Mouse (Mus musculus) heart, embryonic 11.5 days (tissue): Measurements from ENCODE around the gene Eefsec. TPM values are rescaled to one million over a fixed set of nuclear protein-coding genes. Genes with fewer than 3 reads are reported as not detected.

Source experiments
- ATAC-seq: fragments of 200-750 bp; cut with Nextera tagmentation; replicated peaks from 2 replicates; pipeline ENCODE4 v1.8.0; 2017; ENCODE audit warnings: moderate library complexity; ENCODE audit not compliant: insufficient number of reproducible peaks, low FRiP score, low TSS enrichment
- H3K27ac ChIP-seq: fragments of 300-500 bp; sonication (generic); 2 replicates; pipeline ENCODE4 v1.5.1; 2014; ENCODE audit warnings: mild to moderate bottlenecking, low read depth, low read length
- H3K27me3 ChIP-seq: fragments of 300-500 bp; sonication (generic); 2 replicates; pipeline ENCODE4 v1.6.1; 2014; ENCODE audit warnings: mild to moderate bottlenecking, low read length, mixed read lengths; ENCODE audit not compliant: control insufficient read depth, insufficient read depth
- H3K36me3 ChIP-seq: fragments of 300-500 bp; sonication (generic); 2 replicates; pipeline ENCODE4 v1.6.1; 2014; ENCODE audit warnings: mild to moderate bottlenecking, low read length, moderate library complexity, mixed read lengths; ENCODE audit not compliant: control insufficient read depth, insufficient read depth
- H3K4me1 ChIP-seq: fragments of 300-500 bp; sonication (generic); 2 replicates; pipeline ENCODE4 v1.6.1; 2014; ENCODE audit warnings: low read length; ENCODE audit not compliant: control insufficient read depth, insufficient read depth
- H3K4me2 ChIP-seq: fragments of 300-500 bp; sonication (generic); 2 replicates; pipeline ENCODE4 v1.6.1; 2014; ENCODE audit warnings: mild to moderate bottlenecking, moderate library complexity
- H3K4me3 ChIP-seq: fragments of 300-500 bp; sonication (generic); 2 replicates; pipeline ENCODE4 v1.5.1; 2014; ENCODE audit warnings: low read depth, low read length
- H3K9ac ChIP-seq: fragments of 300-500 bp; sonication (generic); 2 replicates; pipeline ENCODE4 v1.6.1; 2014; ENCODE audit warnings: mild to moderate bottlenecking, low read depth, low read length, moderate library complexity
- H3K9me3 ChIP-seq: fragments of 300-500 bp; sonication (generic); replicated peaks from 2 replicates; pipeline ENCODE4 v1.6.1; 2016; ENCODE audit warnings: low read length; ENCODE audit not compliant: control insufficient read depth
- WGBS: fragments of 180-500 bp; shearing (Covaris S2); extraction: QIAGEN DNeasy Blood & Tissue Kit; methylation state at CpG from one replicate; pipeline ENCODE4 v1.1.7; 2014; ENCODE audit not compliant: insufficient replicate concordance; 5-methylcytosine and 5-hydroxymethylcytosine counted together
- polyA plus RNA-seq: library from polyadenylated mRNA; unstranded; fragments of >200 nt; fragmentation: Nextera tagmentation; extraction: Ambion mirVana; gene quantifications from 2 replicates; pipeline ENCODE4 v1.2.1, GENCODE M21; 2014

Eefsec gene
- polyA plus RNA-seq, 1 experiment from 2014 or later, result 29.1 TPM

GRCm38 (mm10) chr6:88313937-88314336 lies 132.4 kb downstream of the Eefsec start:
- Histone ChIP-seq H3K4me1 (peaks cover 2% of the 10 kb centered on the region; the same call in 1 of the 2 replicates), H3K9ac (no peak overlapping the region), H3K36me3 (no peaks in the 10 kb centered on the region), H3K4me2 (no peak overlapping the region), H3K27ac (no peak overlapping the region), H3K4me3 (no peak overlapping the region), H3K27me3 (no peaks in the 10 kb centered on the region), H3K9me3 (no peaks in the 10 kb centered on the region)
- ATAC-seq, result no peak
- WGBS, result 77% methylated on average over 9 of the region's 9 CpGs

DNA sequence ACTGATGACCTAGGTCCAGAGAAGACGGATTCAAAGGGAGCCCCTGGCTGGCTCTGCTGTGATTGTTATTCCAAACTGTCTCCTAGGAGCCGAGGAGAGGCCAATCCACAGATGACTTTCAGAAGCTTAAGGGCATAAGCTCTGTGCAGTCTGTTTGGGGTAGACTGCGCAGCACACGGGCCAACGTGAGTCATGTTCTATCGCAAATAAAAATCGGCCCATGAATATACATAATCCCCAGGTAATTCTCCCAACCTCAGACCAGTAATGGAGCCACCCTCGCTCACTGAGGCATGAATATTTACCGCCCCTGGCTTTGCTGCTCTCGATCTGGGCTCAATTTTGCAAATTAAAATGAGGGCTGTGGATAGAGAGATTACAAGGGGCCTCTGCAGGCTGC lies 134.7 kb downstream of the Eefsec start:
- H3K27me3 ChIP-seq, result no peaks in the 10 kb centered on the region
- no peak overlapping the region for H3K4me2 ChIP-seq
- ATAC-seq, result no peak
- no peak overlapping the region for H3K27ac ChIP-seq
- no peak overlapping the region for H3K4me3 ChIP-seq
- H3K9me3 ChIP-seq, result no peaks in the 10 kb centered on the region
- no peaks in the 10 kb centered on the region for H3K4me1 ChIP-seq
- WGBS, result 82% methylated on average over 10 of the region's 10 CpGs
- no peaks in the 10 kb centered on the region for H3K36me3 ChIP-seq
- no peak overlapping the region for H3K9ac ChIP-seq

GRCm38 (mm10) chr6:88306100-88306746 lies 140.1 kb downstream of the Eefsec start:
- Histone ChIP-seq H3K36me3 (no peaks in the 10 kb centered on the region), H3K9ac (no peak overlapping the region), H3K9me3 (no peaks in the 10 kb centered on the region), H3K4me3 (no peak overlapping the region), H3K27me3 (no peaks in the 10 kb centered on the region), H3K4me1 (peaks cover 5% of the 10 kb centered on the region; the same call in 1 of the 2 replicates), H3K27ac (no peak overlapping the region), H3K4me2 (no peak overlapping the region)
- ATAC-seq, result no peak
- 79% methylated on average over 4 of the region's 4 CpGs for WGBS

DNA sequence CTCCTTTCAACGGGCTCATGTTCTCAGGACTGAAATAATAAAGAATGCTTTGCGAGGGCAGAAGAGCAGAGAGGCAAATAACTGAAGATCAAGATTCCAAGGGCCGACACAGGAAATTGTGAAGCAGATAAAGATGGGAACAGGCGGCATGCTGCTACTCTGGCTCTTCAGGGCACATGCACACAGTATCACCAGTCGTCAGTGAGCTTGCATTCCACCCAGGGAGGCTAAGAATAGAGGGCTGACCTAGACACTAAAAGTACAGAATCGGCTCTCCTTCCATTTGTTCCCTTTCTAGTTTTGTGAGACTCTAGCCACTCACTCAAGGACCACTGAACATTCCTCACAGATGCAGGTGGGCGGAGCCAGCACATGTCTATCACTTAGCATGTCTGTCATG lies 145.1 kb downstream of the Eefsec start:
- ATAC-seq, result no peak
- no peak overlapping the region for H3K4me3 ChIP-seq
- H3K36me3 ChIP-seq, result 0 out of 2 replicates have a peak, but pooled peaks cover 3% of the 10 kb centered on the region
- H3K4me1 ChIP-seq, result peaks cover 15% of the 10 kb centered on the region; the same call in 1 of the 2 replicates
- no peak overlapping the region for H3K4me2 ChIP-seq
- no peak overlapping the region for H3K27ac ChIP-seq
- no peaks in the 10 kb centered on the region for H3K27me3 ChIP-seq
- 25% methylated on average over 7 of the region's 7 CpGs for WGBS
- H3K9ac ChIP-seq, result no peak overlapping the region
- no peaks in the 10 kb centered on the region for H3K9me3 ChIP-seq

DNA sequence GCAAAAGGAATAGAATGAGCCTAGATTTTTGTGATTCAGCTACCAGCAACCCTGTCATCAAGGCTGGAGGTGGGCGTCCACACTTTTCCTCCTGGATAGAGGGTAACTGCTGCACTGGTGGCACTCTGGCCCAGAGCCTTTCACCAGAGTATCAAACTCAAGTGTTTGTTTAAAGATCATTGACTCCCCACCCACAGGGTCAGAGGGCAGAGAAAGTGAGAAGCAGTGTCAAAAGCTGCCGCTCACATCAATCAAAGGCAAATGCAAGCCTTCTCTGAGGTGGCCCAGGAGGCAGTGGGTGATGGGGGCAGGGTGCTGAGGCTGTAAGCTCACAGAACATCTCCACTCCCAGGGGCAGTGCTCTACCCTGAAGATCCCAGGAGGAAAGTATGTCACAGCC lies 146.8 kb downstream of the Eefsec start:
- Histone ChIP-seq H3K4me3 (no peak overlapping the region), H3K27ac (no peak overlapping the region), H3K9ac (no peak overlapping the region), H3K36me3 (0 out of 2 replicates have a peak, but pooled peaks cover 3% of the 10 kb centered on the region), H3K27me3 (no peaks in the 10 kb centered on the region), H3K4me1 (peaks cover 15% of the 10 kb centered on the region; the same call in 1 of the 2 replicates), H3K4me2 (no peak overlapping the region), H3K9me3 (no peaks in the 10 kb centered on the region)
- ATAC-seq, result no peak
- WGBS, result 56% methylated on average over 2 of the region's 2 CpGs

DNA sequence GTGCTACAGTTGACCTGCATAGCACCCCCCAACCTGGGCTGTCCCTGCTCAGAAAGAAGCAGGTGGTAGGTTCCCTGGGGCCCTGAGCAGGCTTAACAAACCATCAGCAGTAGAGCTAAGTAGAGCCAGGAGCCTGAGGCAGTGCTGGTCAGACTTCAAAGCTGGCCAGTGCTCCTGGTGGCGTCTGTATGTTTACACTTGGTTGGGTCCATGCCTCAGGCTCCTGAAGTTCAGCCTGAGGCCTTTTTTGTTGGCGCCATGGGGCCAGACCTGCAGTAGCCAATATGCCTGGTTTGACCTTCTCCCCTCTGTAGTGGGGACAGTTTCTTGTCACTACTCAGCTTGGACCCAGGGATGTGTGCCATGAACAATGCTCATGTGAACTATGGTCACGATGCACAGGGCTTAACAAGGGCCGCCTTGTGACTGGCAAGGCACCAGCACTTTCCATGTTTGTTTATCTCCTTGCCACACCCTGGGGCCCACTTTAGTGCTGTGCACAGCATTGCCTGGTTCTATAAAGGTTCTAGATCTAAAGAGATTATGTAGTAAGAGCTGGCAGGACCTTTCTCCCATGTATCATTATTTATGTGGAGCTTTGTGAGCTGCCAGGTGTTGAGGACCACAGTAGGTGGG lies 153.9 kb downstream of the Eefsec start:
- Histone ChIP-seq H3K9ac (no peak overlapping the region), H3K9me3 (no peaks in the 10 kb centered on the region), H3K4me3 (no peak overlapping the region), H3K27ac (no peak overlapping the region), H3K4me2 (no peak overlapping the region), H3K36me3 (0 out of 2 replicates have a peak, but pooled peaks cover 3% of the 10 kb centered on the region), H3K27me3 (no peaks in the 10 kb centered on the region), H3K4me1 (no peaks in the 10 kb centered on the region)
- WGBS, result 74% methylated on average over 4 of the region's 4 CpGs
- no peak for ATAC-seq

GRCm38 (mm10) chr6:88290129-88290766 lies 156.1 kb downstream of the Eefsec start:
- H3K9me3 ChIP-seq, result no peaks in the 10 kb centered on the region
- H3K4me3 ChIP-seq, result no peak overlapping the region
- H3K27me3 ChIP-seq, result no peaks in the 10 kb centered on the region
- WGBS, result 83% methylated on average over 6 of the region's 6 CpGs
- no peak overlapping the region for H3K9ac ChIP-seq
- H3K4me2 ChIP-seq, result no peak overlapping the region
- no peaks in the 10 kb centered on the region for H3K4me1 ChIP-seq
- H3K36me3 ChIP-seq, result no peaks in the 10 kb centered on the region
- H3K27ac ChIP-seq, result no peak overlapping the region
- no peak for ATAC-seq

GRCm38 (mm10) chr6:88278141-88278540 lies 168.2 kb downstream of the Eefsec start:
- no peaks in the 10 kb centered on the region for H3K36me3 ChIP-seq
- H3K9me3 ChIP-seq, result no peaks in the 10 kb centered on the region
- ATAC-seq, result no peak
- no peak overlapping the region for H3K4me3 ChIP-seq
- H3K4me1 ChIP-seq, result no peaks in the 10 kb centered on the region
- H3K27me3 ChIP-seq, result no peaks in the 10 kb centered on the region
- 82% methylated on average over 2 of the region's 2 CpGs for WGBS
- no peak overlapping the region for H3K4me2 ChIP-seq
- H3K27ac ChIP-seq, result no peak overlapping the region
- no peak overlapping the region for H3K9ac ChIP-seq
